Mouse (Mus musculus) central nervous system, embryonic 11.5 days (tissue): ENCODE measurements around the gene Suco. TPM values are rescaled to one million over a fixed set of nuclear protein-coding genes. Genes with fewer than 3 reads are reported as not detected.

Experiments used
- polyA plus RNA-seq: library from polyadenylated mRNA; depleted of rRNA; stranded (reverse); fragments of >200 nt; gene quantifications from 2 replicates; pipeline ENCODE4 v1.2.3, GENCODE M21; 2012; rRNA removed

Gene Suco
- 39.5 and 45.6 TPM in 2 replicates for polyA plus RNA-seq

GRCm38 (mm10) chr1:161876553-161877447, at the start of gene Suco:
TSS of gene Suco (minus strand) at chr1:161876682.

GRCm38 (mm10) chr1:161788339-161788738, 88.1 kb downstream of the Suco start, which contains the start of gene Fasl:
TSS of gene Fasl (minus strand) at chr1:161788495.

Other genes starting within 250 kb of the Suco start
- 0.10 and 0.15 TPM in 2 replicates for gene Fasl, start 88.2 kb downstream of the Suco start, polyA plus RNA-seq
- gene Pigc, start 92.5 kb upstream of the Suco start, polyA plus RNA-seq: 21.6 and 26.3 TPM in 2 replicates
- not detected in 2 replicates for gene 4930558K02Rik, start 103.0 kb upstream of the Suco start, polyA plus RNA-seq